Mouse (Mus musculus) kidney, embryonic 14.5 days (tissue): ENCODE data around the gene Pom121. TPM values are rescaled to one million over a fixed set of nuclear protein-coding genes. Genes with fewer than 3 reads are reported as not detected.

Source experiments
- ATAC-seq: fragments of 200-750 bp; cut with Nextera tagmentation; 2 replicates; pipeline ENCODE4 v1.8.0; 2017; ENCODE audit warnings: moderate number of reproducible peaks, mild to moderate bottlenecking, moderate TSS enrichment, moderate library complexity; ENCODE audit not compliant: low FRiP score, low TSS enrichment
- H3K27ac ChIP-seq: fragments of 300-500 bp; sonication (generic); 2 replicates; pipeline ENCODE4 v1.5.1; 2014; ENCODE audit warnings: low read depth, mild to moderate bottlenecking, low read length, moderate library complexity, mixed read lengths
- H3K27me3 ChIP-seq: fragments of 300-500 bp; sonication (generic); 2 replicates; pipeline ENCODE4 v1.6.1; 2014; ENCODE audit warnings: mild to moderate bottlenecking, low read length; ENCODE audit not compliant: control insufficient read depth, insufficient read depth
- H3K36me3 ChIP-seq: fragments of 300-500 bp; sonication (generic); 2 replicates; pipeline ENCODE4 v1.6.1; 2014; ENCODE audit warnings: low read length, mixed read lengths; ENCODE audit not compliant: control insufficient read depth, insufficient read depth
- H3K4me1 ChIP-seq: fragments of 300-500 bp; sonication (generic); 2 replicates; pipeline ENCODE4 v1.6.1; 2014; ENCODE audit warnings: low read length, mixed read lengths; ENCODE audit not compliant: control insufficient read depth, insufficient read depth
- H3K4me2 ChIP-seq: fragments of 300-500 bp; sonication (generic); replicated peaks from 2 replicates; pipeline ENCODE4 v1.6.1; 2014; ENCODE audit warnings: low read depth, mild to moderate bottlenecking, low read length
- H3K4me3 ChIP-seq: fragments of 300-500 bp; sonication (generic); 2 replicates; pipeline ENCODE4 v1.5.1; 2014; ENCODE audit warnings: mild to moderate bottlenecking, low read length
- H3K9ac ChIP-seq: fragments of 300-500 bp; sonication (generic); 2 replicates; pipeline ENCODE4 v1.6.1; 2014; ENCODE audit warnings: low read depth, mild to moderate bottlenecking, low read length, moderate library complexity
- H3K9me3 ChIP-seq: fragments of 300-500 bp; sonication (generic); 2 replicates; pipeline ENCODE4 v1.6.1; 2016; ENCODE audit warnings: low read length; ENCODE audit not compliant: control insufficient read depth
- WGBS: fragments of 180-500 bp; shearing (Covaris S2); extraction: QIAGEN DNeasy Blood & Tissue Kit; methylation state at CpG from one replicate; pipeline ENCODE4 v1.1.7; 2014; 5-methylcytosine and 5-hydroxymethylcytosine counted together
- polyA plus RNA-seq: library from polyadenylated mRNA; unstranded; fragments of >200 nt; fragmentation: Nextera tagmentation; extraction: Ambion mirVana; gene quantifications from 2 replicates; pipeline ENCODE4 v1.2.1, GENCODE M21; 2014

The Pom121 gene
- 15.5 and 20.7 TPM in 2 replicates for polyA plus RNA-seq

DNA sequence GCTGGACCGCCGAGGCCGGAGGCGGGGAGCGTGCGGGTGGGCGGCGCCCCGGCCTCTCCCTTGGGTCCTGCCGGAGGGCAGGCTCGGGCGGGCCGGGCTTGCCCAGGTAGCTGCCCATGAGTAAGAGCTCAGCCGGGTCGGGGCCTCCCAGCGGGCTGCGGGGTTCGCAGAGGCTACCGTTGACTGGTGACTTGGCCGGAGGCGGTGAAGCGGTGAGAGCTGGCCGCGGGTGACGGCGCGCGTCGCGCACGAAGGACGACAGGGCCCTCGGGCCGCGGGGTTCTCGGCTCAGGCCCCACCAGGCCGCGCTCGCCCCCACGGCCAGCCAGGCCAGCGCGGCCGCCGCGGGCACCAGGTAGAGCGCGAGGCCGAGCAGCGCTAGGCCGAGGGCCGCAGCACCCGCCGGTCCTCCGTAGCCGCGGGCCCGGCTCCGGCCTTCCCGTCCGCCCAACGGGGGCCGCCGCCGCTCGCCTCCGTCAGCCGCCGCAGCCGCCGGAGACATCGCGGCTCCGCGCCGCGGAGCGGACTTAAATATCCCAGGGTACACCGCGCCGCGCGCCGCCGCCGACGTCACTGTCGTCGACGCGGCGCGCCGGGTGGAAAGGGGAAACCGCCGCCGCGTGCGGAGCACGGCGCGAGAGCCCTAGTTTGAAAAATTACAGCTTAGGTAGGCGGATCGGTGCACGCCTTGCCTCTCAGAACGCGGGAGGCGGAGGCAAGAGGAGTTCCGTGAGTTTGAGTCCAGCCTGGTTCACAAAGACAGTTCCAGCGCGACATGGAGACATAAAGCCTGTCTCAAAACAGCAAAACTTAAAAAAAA lies at the start of gene Pom121:
Pom121 (minus strand) TSS at position 543 of the 820 bp plus-strand sequence.
- Histone ChIP-seq H3K36me3 (peaks cover 31% of the 10 kb centered on the region), H3K27me3 (no peaks in the 10 kb centered on the region), H3K4me3 (peak within 1 kb of the TSS; percentile 81), H3K4me2 (peak within 1 kb of the TSS; percentile 65), H3K27ac (peak within 1 kb of the TSS; percentile 84), H3K9ac (peak within 1 kb of the TSS; percentile 94), H3K9me3 (no peaks in the 10 kb centered on the region), H3K4me1 (peaks cover 8% of the 10 kb centered on the region; the same call in 1 of the 2 replicates)
- under 1% methylated on average over 82 of the region's 110 CpGs for WGBS
- peak; percentile 88 for ATAC-seq

DNA sequence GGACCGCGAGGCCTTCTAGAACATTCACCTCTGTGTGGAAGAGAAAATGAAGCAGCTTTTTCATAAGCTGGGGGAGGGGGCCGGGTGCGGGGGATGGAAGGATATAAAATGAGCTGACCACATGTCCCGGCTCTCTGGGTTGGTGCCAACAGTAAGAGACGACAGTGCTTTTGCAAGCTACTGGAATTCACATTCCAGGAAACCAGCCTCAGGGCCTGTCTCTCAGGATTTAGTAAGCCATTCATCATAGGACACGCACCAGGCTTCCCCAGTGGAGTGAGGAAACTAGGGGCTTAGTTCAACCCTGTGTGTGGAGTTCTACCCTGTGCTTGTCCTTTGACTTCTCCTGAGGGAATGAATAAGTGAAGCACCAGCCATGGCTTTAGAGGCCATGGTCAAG lies 48.1 kb upstream of the Pom121 start:
- WGBS, result 46% methylated on average over 7 of the region's 7 CpGs
- no peak overlapping the region for H3K9ac ChIP-seq
- H3K4me2 ChIP-seq, result no peak overlapping the region
- no peaks in the 10 kb centered on the region for H3K9me3 ChIP-seq
- H3K4me3 ChIP-seq, result no peak overlapping the region
- peak; percentile 57; the same call in 1 of the 2 replicates for ATAC-seq
- H3K27ac ChIP-seq, result peak overlapping the region; percentile 3; the same call in 1 of the 2 replicates
- H3K27me3 ChIP-seq, result no peaks in the 10 kb centered on the region
- H3K4me1 ChIP-seq, result peaks cover 8% of the 10 kb centered on the region; the same call in 1 of the 2 replicates
- H3K36me3 ChIP-seq, result peaks cover 42% of the 10 kb centered on the region

DNA sequence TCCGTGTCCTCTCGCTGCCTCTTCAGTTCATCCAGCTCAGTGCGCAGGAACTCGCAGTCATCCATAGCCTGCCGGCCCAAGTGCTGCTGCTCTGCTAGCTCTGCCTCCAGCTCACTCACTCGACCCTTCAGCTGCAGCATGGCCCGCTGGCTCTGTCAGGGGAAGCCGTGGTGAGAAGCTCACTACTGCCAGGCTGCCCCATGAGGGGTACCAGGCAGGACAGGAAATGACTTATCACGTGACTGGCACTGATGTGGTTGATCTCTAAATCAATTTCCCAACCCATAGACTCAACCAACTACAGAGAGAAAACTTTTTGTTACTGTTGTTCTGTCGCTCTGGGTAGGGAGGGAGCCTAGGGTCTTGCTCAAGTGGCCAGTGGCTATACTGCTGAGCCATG lies 40.7 kb upstream of the Pom121 start:
- Histone ChIP-seq H3K9me3 (peaks cover 3% of the 10 kb centered on the region; the same call in 1 of the 2 replicates), H3K27ac (no peak overlapping the region), H3K27me3 (no peaks in the 10 kb centered on the region), H3K4me3 (no peak overlapping the region), H3K4me2 (no peak overlapping the region), H3K36me3 (peaks cover 63% of the 10 kb centered on the region), H3K9ac (no peak overlapping the region), H3K4me1 (no peaks in the 10 kb centered on the region)
- no peak for ATAC-seq
- WGBS, result 97% methylated on average over 10 of the region's 10 CpGs

DNA sequence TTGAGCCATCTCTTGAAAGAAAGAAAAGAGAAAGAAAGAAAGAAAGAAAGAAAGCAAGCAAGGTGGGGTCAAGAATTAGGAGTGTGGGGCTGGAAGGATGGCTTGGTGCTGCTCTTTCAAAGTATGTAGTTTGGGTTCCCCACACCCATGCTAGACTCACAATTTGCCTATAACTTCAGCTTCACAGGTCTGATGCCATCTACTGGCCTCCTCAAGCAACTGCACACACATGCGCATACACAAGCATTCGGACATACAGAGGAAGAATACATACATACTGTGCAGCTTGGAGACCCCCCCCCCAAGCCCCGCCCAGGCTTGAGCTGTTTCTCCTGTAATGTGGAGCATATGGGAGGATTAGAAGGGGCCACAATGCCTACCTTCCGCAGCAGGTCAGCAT lies 39.5 kb upstream of the Pom121 start:
- Histone ChIP-seq H3K27ac (no peak overlapping the region), H3K27me3 (no peaks in the 10 kb centered on the region), H3K36me3 (peaks cover 72% of the 10 kb centered on the region), H3K9me3 (peaks cover 3% of the 10 kb centered on the region; the same call in 1 of the 2 replicates), H3K4me2 (no peak overlapping the region), H3K4me3 (no peak overlapping the region), H3K4me1 (no peaks in the 10 kb centered on the region), H3K9ac (no peak overlapping the region)
- no peak for ATAC-seq
- WGBS, result 92% methylated on average over 4 of the region's 4 CpGs

DNA sequence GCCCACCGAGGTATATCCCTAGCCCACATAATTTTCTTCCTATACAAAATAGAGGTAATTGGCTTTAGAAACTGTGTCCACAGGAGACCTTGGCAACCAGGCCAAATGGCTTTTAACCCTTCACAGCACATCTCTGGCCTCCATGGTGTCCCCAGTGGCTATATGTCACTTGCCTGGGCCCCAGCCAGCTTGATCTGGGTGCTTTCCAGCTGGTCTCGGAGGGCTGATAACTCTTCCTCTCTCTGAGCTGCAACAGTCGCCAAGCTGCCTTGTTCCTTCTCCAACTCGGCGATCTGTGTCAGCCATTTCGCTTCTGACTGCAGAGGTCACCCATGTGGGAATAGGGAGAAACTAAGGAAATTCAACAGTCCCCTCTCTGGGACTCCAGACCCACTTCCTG lies 36.8 kb upstream of the Pom121 start:
- no peaks in the 10 kb centered on the region for H3K4me1 ChIP-seq
- no peak overlapping the region for H3K27ac ChIP-seq
- WGBS, result 69% methylated on average over 6 of the region's 6 CpGs
- H3K27me3 ChIP-seq, result no peaks in the 10 kb centered on the region
- H3K9me3 ChIP-seq, result peaks cover 3% of the 10 kb centered on the region; the same call in 1 of the 2 replicates
- no peak overlapping the region for H3K9ac ChIP-seq
- H3K4me2 ChIP-seq, result no peak overlapping the region
- H3K36me3 ChIP-seq, result peaks cover 86% of the 10 kb centered on the region
- no peak for ATAC-seq
- H3K4me3 ChIP-seq, result no peak overlapping the region

DNA sequence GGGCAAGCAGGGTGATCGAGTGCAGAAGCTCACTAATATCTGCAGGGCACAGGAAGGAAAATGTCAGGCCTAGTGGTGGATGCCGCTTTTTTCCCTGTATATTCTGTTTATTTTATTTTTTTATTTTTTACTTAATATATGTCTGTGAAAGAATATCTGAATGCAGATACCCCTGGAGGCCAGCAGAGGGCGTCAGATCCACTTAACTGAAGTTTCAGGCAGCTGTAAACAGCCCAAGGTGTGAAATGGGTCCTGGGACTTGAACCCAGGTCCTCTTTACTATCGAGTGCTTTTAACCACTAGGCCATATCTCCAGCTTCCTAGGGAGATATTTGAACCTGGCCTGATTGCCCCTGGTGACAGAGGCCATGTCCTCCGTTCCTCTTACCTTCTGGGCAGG lies 34.4 kb upstream of the Pom121 start:
- Histone ChIP-seq H3K9me3 (no peaks in the 10 kb centered on the region; the same call in 1 of the 2 replicates), H3K27ac (no peak overlapping the region), H3K27me3 (no peaks in the 10 kb centered on the region), H3K9ac (no peak overlapping the region; the same call in 1 of the 2 replicates), H3K36me3 (peaks cover 89% of the 10 kb centered on the region), H3K4me2 (no peak overlapping the region), H3K4me3 (no peak overlapping the region), H3K4me1 (no peaks in the 10 kb centered on the region)
- WGBS, result 71% methylated on average over 5 of the region's 5 CpGs
- ATAC-seq, result no peak

DNA sequence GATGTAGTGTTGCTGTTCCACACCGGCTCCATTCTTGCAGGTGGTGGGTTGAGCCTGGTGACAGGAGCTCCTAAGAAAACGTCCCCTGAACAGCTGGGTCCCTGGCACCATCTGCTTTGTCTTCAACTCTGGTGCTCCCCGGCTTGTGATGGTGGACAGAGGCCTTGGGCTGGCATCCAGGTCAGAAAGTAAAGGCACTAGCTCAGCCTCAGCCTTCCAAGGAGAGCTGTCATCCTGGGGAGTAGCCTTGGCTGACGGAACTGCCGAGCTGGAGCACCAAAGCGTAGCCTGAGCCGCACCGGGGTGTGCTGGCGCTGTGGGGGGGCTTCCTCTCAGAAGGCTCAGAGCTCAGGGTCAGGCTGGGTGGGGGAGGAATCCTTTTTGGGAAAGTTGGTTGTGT lies 15.9 kb upstream of the Pom121 start:
- H3K4me2 ChIP-seq, result no peak overlapping the region
- H3K27me3 ChIP-seq, result no peaks in the 10 kb centered on the region
- H3K4me1 ChIP-seq, result no peaks in the 10 kb centered on the region
- H3K36me3 ChIP-seq, result peaks cover 50% of the 10 kb centered on the region
- H3K9me3 ChIP-seq, result no peaks in the 10 kb centered on the region
- H3K4me3 ChIP-seq, result no peak overlapping the region
- 84% methylated on average over 9 of the region's 9 CpGs for WGBS
- H3K27ac ChIP-seq, result no peak overlapping the region
- no peak for ATAC-seq
- no peak overlapping the region for H3K9ac ChIP-seq

DNA sequence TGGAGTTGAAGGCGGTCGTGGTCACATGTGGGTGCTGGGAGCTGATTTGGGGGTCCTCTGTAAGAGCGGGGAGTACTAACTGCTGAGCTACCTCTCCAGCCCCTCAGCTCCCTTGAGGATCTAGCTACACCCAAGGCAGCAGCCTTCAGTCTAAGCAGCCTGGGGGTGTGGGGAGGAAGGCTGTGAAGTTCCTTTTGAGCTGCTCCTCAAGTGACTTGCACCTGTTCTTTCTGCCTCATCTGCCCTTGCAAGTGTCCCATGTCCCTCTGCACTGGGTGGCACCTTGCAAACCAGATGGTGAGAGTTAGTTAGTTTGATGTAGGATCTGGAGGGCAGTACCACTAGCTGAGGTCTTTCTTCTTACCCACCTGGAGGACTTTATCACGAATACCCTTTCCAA lies 13.8 kb upstream of the Pom121 start:
- Histone ChIP-seq H3K27me3 (no peaks in the 10 kb centered on the region), H3K4me1 (no peaks in the 10 kb centered on the region), H3K27ac (no peak overlapping the region), H3K4me3 (no peak overlapping the region), H3K36me3 (peaks cover 31% of the 10 kb centered on the region), H3K9me3 (no peaks in the 10 kb centered on the region), H3K4me2 (no peak overlapping the region), H3K9ac (no peak overlapping the region)
- WGBS, result 88% methylated on average over 4 of the region's 4 CpGs
- ATAC-seq, result no peak

DNA sequence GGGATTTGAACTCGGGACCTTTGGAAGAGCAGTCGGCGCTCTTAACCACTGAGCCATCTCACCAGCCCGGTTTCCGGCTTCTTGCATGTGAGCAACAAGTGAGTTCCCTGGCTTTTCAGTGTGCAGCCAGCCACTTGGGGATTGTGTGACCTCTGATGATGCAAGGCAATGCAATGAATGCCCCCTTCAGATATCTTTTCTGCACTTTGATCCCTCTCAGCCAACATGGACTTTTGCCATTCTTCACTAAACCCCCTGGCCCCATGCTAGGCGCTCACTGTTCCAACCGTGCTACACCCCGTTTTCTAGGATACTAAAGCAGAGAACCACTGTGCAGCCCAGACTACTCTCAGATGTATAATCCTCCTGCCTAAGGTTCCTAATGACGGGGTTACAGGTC lies 11.1 kb upstream of the Pom121 start:
- H3K27me3 ChIP-seq, result no peaks in the 10 kb centered on the region
- H3K4me1 ChIP-seq, result no peaks in the 10 kb centered on the region
- peaks cover 2% of the 10 kb centered on the region; the same call in 1 of the 2 replicates for H3K9me3 ChIP-seq
- no peak for ATAC-seq
- peaks cover 15% of the 10 kb centered on the region; the same call in 1 of the 2 replicates for H3K36me3 ChIP-seq
- H3K9ac ChIP-seq, result no peak overlapping the region
- no peak overlapping the region for H3K4me2 ChIP-seq
- H3K4me3 ChIP-seq, result no peak overlapping the region
- WGBS, result 85% methylated on average over 9 of the region's 9 CpGs
- no peak overlapping the region for H3K27ac ChIP-seq
